Mouse (Mus musculus): ENCODE measurements around the gene Gm43302. TPM values are rescaled to one million over a fixed set of nuclear protein-coding genes. Genes with fewer than 3 reads are reported as not detected.
"Not testable (repeated sequence)": the region's sequence is repeated elsewhere in the genome, so short reads cannot be mapped to it uniquely, and the experiment has no call there.

Gm43302 gene
- 0.38 and 0.58 TPM in 2 replicates for polyA plus RNA-seq (2015; fragmentation: Nextera tagmentation; extraction: Ambion mirVana)

GRCm38 (mm10) chr5:105293226-105294165 lies at the start of gene Gm43302, which contains the start of gene Gbp6:
Gene Gm43302, minus strand, starts transcription at chr5:105293695.
Gene Gbp6, minus strand, starts transcription at chr5:105293698.
- not testable (repeated sequence) for H3K9ac ChIP-seq; H3K4me2 ChIP-seq; ATAC-seq (ENCODE audit: low FRiP score, low read depth); H3K4me3 ChIP-seq; H3K9me3 ChIP-seq; H3K36me3 ChIP-seq; H3K27me3 ChIP-seq; H3K4me1 ChIP-seq (replicated peaks)
- WGBS: 38% methylated on average over 3 of the region's 3 CpGs
- H3K27ac ChIP-seq (replicated peaks): 0 out of 2 replicates have a peak within 1 kb of the TSS, but pooled peaks have one; percentile 42

- ATAC-seq (ENCODE audit: low FRiP score, low read depth): no peak
- 72% methylated on average over 2 of the region's 2 CpGs for WGBS
These were observed 47.8 kb upstream of the Gm43302 start for GRCm38 (mm10) chr5:105341281-105341680.

GRCm38 (mm10) chr5:105322543-105322942 lies 29.0 kb upstream of the Gm43302 start:
- no peak overlapping the region for H3K27ac ChIP-seq (replicated peaks)
- no peak for ATAC-seq (ENCODE audit: low FRiP score, low read depth)
- H3K4me1 ChIP-seq (replicated peaks): no peaks in the 10 kb centered on the region
- H3K36me3 ChIP-seq: no peaks in the 10 kb centered on the region
- H3K27me3 ChIP-seq: no peaks in the 10 kb centered on the region
- 75% methylated on average over 2 of the region's 2 CpGs for WGBS
- no peaks in the 10 kb centered on the region for H3K9me3 ChIP-seq
- H3K9ac ChIP-seq: no peak overlapping the region
- no peak overlapping the region for H3K4me3 ChIP-seq
- no peak overlapping the region for H3K4me2 ChIP-seq

More at GRCm38 (mm10) chr5:105341281-105341680, 47.8 kb upstream of the Gm43302 start:
- Histone ChIP-seq H3K9ac (no peak overlapping the region), H3K27me3 (no peaks in the 10 kb centered on the region), H3K27ac (replicated peaks) (no peak overlapping the region), H3K4me3 (no peak overlapping the region), H3K4me2 (no peak overlapping the region), H3K36me3 (no peaks in the 10 kb centered on the region), H3K4me1 (replicated peaks) (no peaks in the 10 kb centered on the region), H3K9me3 (no peaks in the 10 kb centered on the region)

GRCm38 (mm10) chr5:105310941-105311340 lies 17.4 kb upstream of the Gm43302 start:
- H3K4me2 ChIP-seq: no peak overlapping the region
- no peaks in the 10 kb centered on the region for H3K4me1 ChIP-seq (replicated peaks)
- no peak overlapping the region for H3K27ac ChIP-seq (replicated peaks)
- no peak overlapping the region for H3K4me3 ChIP-seq
- H3K36me3 ChIP-seq: no peaks in the 10 kb centered on the region
- H3K27me3 ChIP-seq: no peaks in the 10 kb centered on the region
- H3K9ac ChIP-seq: no peak overlapping the region
- WGBS: 76% methylated on average over 2 of the region's 2 CpGs
- ATAC-seq (ENCODE audit: low FRiP score, low read depth): no peak
- H3K9me3 ChIP-seq: no peaks in the 10 kb centered on the region

GRCm38 (mm10) chr5:105309148-105309547 lies 15.7 kb upstream of the Gm43302 start:
- H3K4me1 ChIP-seq (replicated peaks); ATAC-seq (ENCODE audit: low FRiP score, low read depth); H3K27ac ChIP-seq (replicated peaks); H3K9me3 ChIP-seq; H3K4me2 ChIP-seq; H3K36me3 ChIP-seq; H3K4me3 ChIP-seq; H3K9ac ChIP-seq; H3K27me3 ChIP-seq: not testable (repeated sequence)
- 58% methylated on average over 1 of the region's 1 CpGs for WGBS

- not testable (repeated sequence) for H3K27me3 ChIP-seq; H3K4me2 ChIP-seq; H3K36me3 ChIP-seq; ATAC-seq (ENCODE audit: low FRiP score, low read depth); H3K27ac ChIP-seq (replicated peaks); H3K4me1 ChIP-seq (replicated peaks); H3K9ac ChIP-seq; H3K9me3 ChIP-seq; H3K4me3 ChIP-seq
These were observed 13.5 kb upstream of the Gm43302 start for GRCm38 (mm10) chr5:105306946-105307345.

- 89% methylated on average over 1 of the region's 1 CpGs for WGBS
- Histone ChIP-seq H3K9ac (no peak overlapping the region), H3K9me3 (no peaks in the 10 kb centered on the region), H3K27me3 (no peaks in the 10 kb centered on the region), H3K27ac (replicated peaks) (no peak overlapping the region), H3K4me1 (replicated peaks) (no peaks in the 10 kb centered on the region), H3K36me3 (no peaks in the 10 kb centered on the region), H3K4me2 (no peak overlapping the region), H3K4me3 (no peak overlapping the region)
- ATAC-seq (ENCODE audit: low FRiP score, low read depth): no peak
These were observed 12.7 kb upstream of the Gm43302 start for GRCm38 (mm10) chr5:105306159-105306581.

GRCm38 (mm10) chr5:105305671-105306070 lies 12.2 kb upstream of the Gm43302 start:
- H3K27me3 ChIP-seq; H3K4me2 ChIP-seq; H3K9me3 ChIP-seq; ATAC-seq (ENCODE audit: low FRiP score, low read depth); H3K4me3 ChIP-seq; H3K9ac ChIP-seq; H3K27ac ChIP-seq (replicated peaks); H3K36me3 ChIP-seq; H3K4me1 ChIP-seq (replicated peaks): not testable (repeated sequence)
- 98% methylated on average over 4 of the region's 4 CpGs for WGBS

- ATAC-seq (ENCODE audit: low FRiP score, low read depth): no peak
- 75% methylated on average over 4 of the region's 4 CpGs for WGBS
These were observed 8.5 kb upstream of the Gm43302 start for GRCm38 (mm10) chr5:105301963-105302362.

GRCm38 (mm10) chr5:105301531-105301930 lies 8.0 kb upstream of the Gm43302 start:
- H3K4me2 ChIP-seq: no peak overlapping the region
- no peak overlapping the region for H3K9ac ChIP-seq
- no peak overlapping the region for H3K27ac ChIP-seq (replicated peaks)
- 48% methylated on average over 2 of the region's 2 CpGs for WGBS
- H3K27me3 ChIP-seq: no peaks in the 10 kb centered on the region
- no peaks in the 10 kb centered on the region for H3K4me1 ChIP-seq (replicated peaks)
- H3K36me3 ChIP-seq: no peaks in the 10 kb centered on the region
- H3K4me3 ChIP-seq: no peak overlapping the region
- H3K9me3 ChIP-seq: no peaks in the 10 kb centered on the region
- no peak for ATAC-seq (ENCODE audit: low FRiP score, low read depth)

More at GRCm38 (mm10) chr5:105301963-105302362, 8.5 kb upstream of the Gm43302 start:
- Histone ChIP-seq H3K9ac (no peak overlapping the region), H3K4me3 (no peak overlapping the region), H3K4me2 (no peak overlapping the region), H3K9me3 (no peaks in the 10 kb centered on the region), H3K36me3 (no peaks in the 10 kb centered on the region), H3K4me1 (replicated peaks) (no peaks in the 10 kb centered on the region), H3K27me3 (no peaks in the 10 kb centered on the region), H3K27ac (replicated peaks) (no peak overlapping the region)

- no peak overlapping the region for H3K4me3 ChIP-seq
- no peaks in the 10 kb centered on the region for H3K9me3 ChIP-seq
- no peak overlapping the region for H3K4me2 ChIP-seq
- 55% methylated on average over 3 of the region's 3 CpGs for WGBS
- no peaks in the 10 kb centered on the region for H3K4me1 ChIP-seq (replicated peaks)
- no peaks in the 10 kb centered on the region for H3K36me3 ChIP-seq
- no peaks in the 10 kb centered on the region for H3K27me3 ChIP-seq
- H3K27ac ChIP-seq (replicated peaks): no peak overlapping the region
- no peak for ATAC-seq (ENCODE audit: low FRiP score, low read depth)
- no peak overlapping the region for H3K9ac ChIP-seq
These were observed 2.3 kb upstream of the Gm43302 start for GRCm38 (mm10) chr5:105295746-105296145.

- no peaks in the 10 kb centered on the region for H3K27me3 ChIP-seq
- H3K27ac ChIP-seq (replicated peaks): no peak overlapping the region
- H3K9ac ChIP-seq: no peak overlapping the region
- no peaks in the 10 kb centered on the region for H3K4me1 ChIP-seq (replicated peaks)
- H3K4me3 ChIP-seq: no peak overlapping the region
- no peaks in the 10 kb centered on the region for H3K36me3 ChIP-seq
- 84% methylated on average over 1 of the region's 1 CpGs for WGBS
- no peak for ATAC-seq (ENCODE audit: low FRiP score, low read depth)
- H3K4me2 ChIP-seq: no peak overlapping the region
- no peaks in the 10 kb centered on the region for H3K9me3 ChIP-seq
These were observed 1.0 kb downstream of the Gm43302 start for GRCm38 (mm10) chr5:105292492-105292891.
